Mouse (Mus musculus): ENCODE data around the gene Rplp1. TPM values are rescaled to one million over a fixed set of nuclear protein-coding genes. Genes with fewer than 3 reads are reported as not detected.

Rplp1 gene
- polyA plus RNA-seq, 1 experiment from 2014 or later = 1,285 TPM

DNA sequence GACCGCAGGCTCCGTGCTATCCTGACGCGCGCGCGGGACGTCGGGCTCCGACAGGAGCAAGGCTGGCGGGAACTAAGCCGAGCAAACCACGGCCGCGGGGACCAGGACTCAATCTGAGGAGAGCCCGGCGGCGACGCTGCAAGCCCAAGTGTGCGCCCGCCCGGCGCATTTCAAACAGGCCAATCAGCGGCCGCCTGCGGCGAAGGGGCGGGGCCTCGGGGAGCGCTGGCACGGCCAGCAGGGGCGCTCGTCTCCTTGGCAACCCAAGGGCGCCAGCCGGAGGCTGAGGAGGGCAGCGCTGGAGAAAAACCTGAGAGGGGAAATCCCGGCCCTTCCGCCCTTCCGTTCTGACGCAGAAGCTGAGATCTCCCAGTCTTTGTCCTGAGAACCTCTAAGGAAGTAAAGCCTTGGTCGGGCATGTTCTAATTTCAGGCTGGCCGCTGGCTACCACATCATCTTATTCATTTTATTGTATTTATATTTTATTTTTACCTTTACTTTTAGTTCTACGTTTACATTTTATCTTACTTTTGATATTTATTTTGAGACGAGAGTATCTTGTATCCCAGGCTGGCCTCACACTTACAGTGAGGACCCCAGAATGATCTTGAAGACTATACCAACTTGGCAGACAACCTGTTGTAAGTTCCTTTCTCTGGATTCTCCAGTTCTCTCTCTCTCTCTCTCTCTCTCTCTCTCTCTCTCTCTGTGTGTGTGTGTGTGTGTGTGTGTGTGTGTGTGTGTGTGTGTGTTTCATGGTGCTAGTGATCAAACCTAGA, 32.5 kb upstream of the Rplp1 start, which contains the start of gene Kif23:
Kif23 (minus strand) TSS at position 152 of the 779 bp plus-strand sequence.
- Histone ChIP-seq H3K4me3 (replicated peaks; ENCODE audit: low read length) (peak within 1 kb of the TSS; percentile 89), H3K4me2 (ENCODE audit: low read depth, low read length) (peak within 1 kb of the TSS; percentile 93), H3K27me3 (ENCODE audit: control insufficient read depth, insufficient read depth, low read length) (no peaks in the 10 kb centered on the region), H3K9ac (ENCODE audit: low read length) (peak within 1 kb of the TSS; percentile 84), H3K9me3 (replicated peaks; ENCODE audit: control insufficient read depth, low read length) (no peaks in the 10 kb centered on the region), H3K36me3 (ENCODE audit: control insufficient read depth, insufficient read depth, low read length) (peaks cover 8% of the 10 kb centered on the region; the same call in 1 of the 2 replicates), H3K4me1 (ENCODE audit: control insufficient read depth, insufficient read depth, low read length) (peaks cover 14% of the 10 kb centered on the region; the same call in 1 of the 2 replicates), H3K27ac (ENCODE audit: low read length) (peak within 1 kb of the TSS; percentile 81)
- under 1% methylated on average over 44 of the region's 44 CpGs for WGBS
- peak; percentile 93 for ATAC-seq (ENCODE audit: insufficient read depth, low FRiP score)

DNA sequence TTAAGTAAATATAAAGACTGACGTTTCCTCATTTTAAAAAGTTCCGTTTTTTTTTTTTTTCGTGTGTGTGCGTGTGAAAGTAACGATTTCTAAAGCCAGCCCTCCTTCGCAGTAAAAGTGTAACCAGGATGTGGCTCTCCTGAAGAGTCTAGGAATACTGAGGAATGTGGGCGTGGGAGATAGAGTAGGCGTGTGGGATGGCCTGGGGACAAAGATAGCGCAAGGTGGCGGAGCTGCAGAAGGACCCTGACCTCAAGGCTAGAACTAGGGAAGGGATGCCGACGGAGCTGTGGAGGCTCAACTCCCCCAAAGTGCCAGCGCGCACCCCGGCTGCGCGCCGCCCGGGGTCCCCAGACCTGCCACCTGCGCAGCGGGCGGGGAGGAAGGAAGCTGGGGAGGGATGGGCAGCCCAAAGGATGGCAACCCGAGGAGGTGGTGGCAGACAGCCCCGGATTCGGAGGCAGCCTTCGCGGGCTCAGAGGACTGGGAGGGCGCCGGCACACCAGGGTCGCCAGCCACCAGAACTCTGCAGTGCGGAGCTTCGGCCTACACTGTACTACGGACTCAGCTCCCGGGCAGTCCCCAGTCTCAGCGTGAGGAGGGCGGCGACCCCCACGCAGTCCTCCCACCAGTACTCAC, 31.8 kb upstream of the Rplp1 start:
- 0% methylated on average over 38 of the region's 38 CpGs for WGBS
- Histone ChIP-seq H3K4me3 (replicated peaks; ENCODE audit: low read length) (peak overlapping the region; percentile 89), H3K4me2 (ENCODE audit: low read depth, low read length) (peak overlapping the region; percentile 93), H3K4me1 (ENCODE audit: control insufficient read depth, insufficient read depth, low read length) (peaks cover 14% of the 10 kb centered on the region; the same call in 1 of the 2 replicates), H3K27me3 (ENCODE audit: control insufficient read depth, insufficient read depth, low read length) (no peaks in the 10 kb centered on the region), H3K9ac (ENCODE audit: low read length) (peak overlapping the region; percentile 84), H3K36me3 (ENCODE audit: control insufficient read depth, insufficient read depth, low read length) (peaks cover 10% of the 10 kb centered on the region; the same call in 1 of the 2 replicates), H3K27ac (ENCODE audit: low read length) (peak overlapping the region; percentile 81), H3K9me3 (replicated peaks; ENCODE audit: control insufficient read depth, low read length) (no peaks in the 10 kb centered on the region)
- peak; percentile 60 for ATAC-seq (ENCODE audit: insufficient read depth, low FRiP score)

DNA sequence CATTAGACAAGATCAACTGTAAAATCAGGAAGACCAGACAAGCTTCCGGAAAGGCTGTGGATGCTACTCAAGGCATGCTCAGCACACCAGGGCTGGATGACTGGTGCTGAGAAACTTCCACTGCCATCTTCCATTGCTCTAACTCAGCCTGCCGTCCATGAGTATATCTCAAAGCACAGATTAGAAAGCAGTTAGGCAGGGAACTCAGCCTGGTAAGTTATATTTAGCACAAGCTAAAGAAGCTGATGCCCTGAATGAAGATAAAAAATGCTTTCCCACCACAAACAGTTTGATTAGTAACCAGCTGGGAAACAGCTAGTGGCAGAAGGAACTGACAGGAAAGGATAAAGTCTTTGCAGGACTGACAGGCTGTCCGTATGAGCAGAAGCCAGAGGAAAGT, 26.7 kb upstream of the Rplp1 start:
- Histone ChIP-seq H3K27me3 (ENCODE audit: control insufficient read depth, insufficient read depth, low read length) (no peaks in the 10 kb centered on the region), H3K9me3 (replicated peaks; ENCODE audit: control insufficient read depth, low read length) (no peaks in the 10 kb centered on the region), H3K9ac (ENCODE audit: low read length) (no peak overlapping the region), H3K4me1 (ENCODE audit: control insufficient read depth, insufficient read depth, low read length) (0 out of 2 replicates have a peak, but pooled peaks cover 7% of the 10 kb centered on the region), H3K36me3 (ENCODE audit: control insufficient read depth, insufficient read depth, low read length) (peaks cover 14% of the 10 kb centered on the region; the same call in 1 of the 2 replicates), H3K4me3 (replicated peaks; ENCODE audit: low read length) (no peak overlapping the region), H3K4me2 (ENCODE audit: low read depth, low read length) (no peak overlapping the region), H3K27ac (ENCODE audit: low read length) (no peak overlapping the region)
- 73% methylated on average over 3 of the region's 3 CpGs for WGBS
- no peak for ATAC-seq (ENCODE audit: insufficient read depth, low FRiP score)

DNA sequence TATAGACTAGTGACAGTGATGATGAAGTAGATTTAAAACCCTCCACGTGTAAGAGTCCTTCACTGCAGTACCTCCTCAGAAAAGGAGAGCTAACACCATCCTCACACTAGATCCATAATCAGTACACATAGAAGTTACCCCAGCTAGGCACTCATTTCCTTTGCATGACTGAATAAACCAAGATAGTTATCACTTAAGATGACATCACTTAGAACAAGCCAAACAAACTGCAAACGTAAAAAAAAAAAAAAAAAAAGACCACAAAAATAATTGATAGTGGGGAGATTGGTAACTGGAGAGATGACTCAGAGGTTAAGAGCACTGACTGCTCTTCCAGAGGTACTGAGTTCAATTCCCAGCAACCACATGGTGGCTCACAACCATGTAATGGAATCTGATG, 19.0 kb upstream of the Rplp1 start:
- no peaks in the 10 kb centered on the region for H3K9me3 ChIP-seq (replicated peaks; ENCODE audit: control insufficient read depth, low read length)
- 52% methylated on average over 2 of the region's 2 CpGs for WGBS
- H3K27ac ChIP-seq (ENCODE audit: low read length) = no peak overlapping the region
- H3K27me3 ChIP-seq (ENCODE audit: control insufficient read depth, insufficient read depth, low read length) = no peaks in the 10 kb centered on the region
- ATAC-seq (ENCODE audit: insufficient read depth, low FRiP score) = no peak
- H3K9ac ChIP-seq (ENCODE audit: low read length) = no peak overlapping the region
- H3K4me2 ChIP-seq (ENCODE audit: low read depth, low read length) = no peak overlapping the region
- no peak overlapping the region for H3K4me3 ChIP-seq (replicated peaks; ENCODE audit: low read length)
- no peaks in the 10 kb centered on the region for H3K4me1 ChIP-seq (ENCODE audit: control insufficient read depth, insufficient read depth, low read length)
- peaks cover 30% of the 10 kb centered on the region for H3K36me3 ChIP-seq (ENCODE audit: control insufficient read depth, insufficient read depth, low read length)

DNA sequence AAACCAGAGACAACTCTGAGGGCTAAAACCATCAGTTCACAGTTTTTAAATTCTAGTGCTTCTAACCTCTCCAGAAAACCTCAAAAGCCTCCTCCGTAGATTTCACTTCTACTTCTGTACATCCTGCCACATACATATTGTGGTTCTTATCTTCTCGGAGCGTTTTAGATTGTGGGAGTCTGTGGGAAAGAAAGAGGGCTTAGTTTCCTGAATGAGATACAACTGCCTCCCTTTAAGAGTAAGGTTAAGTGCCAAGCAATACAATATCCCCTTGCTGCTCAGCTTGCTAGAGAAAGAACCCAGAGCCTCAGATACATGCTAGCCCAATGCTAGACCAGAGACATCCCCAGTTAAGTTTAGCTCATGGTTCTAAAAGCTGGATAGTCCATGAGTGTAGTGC, 17.7 kb upstream of the Rplp1 start:
- peaks cover 38% of the 10 kb centered on the region for H3K36me3 ChIP-seq (ENCODE audit: control insufficient read depth, insufficient read depth, low read length)
- 86% methylated on average over 3 of the region's 3 CpGs for WGBS

DNA sequence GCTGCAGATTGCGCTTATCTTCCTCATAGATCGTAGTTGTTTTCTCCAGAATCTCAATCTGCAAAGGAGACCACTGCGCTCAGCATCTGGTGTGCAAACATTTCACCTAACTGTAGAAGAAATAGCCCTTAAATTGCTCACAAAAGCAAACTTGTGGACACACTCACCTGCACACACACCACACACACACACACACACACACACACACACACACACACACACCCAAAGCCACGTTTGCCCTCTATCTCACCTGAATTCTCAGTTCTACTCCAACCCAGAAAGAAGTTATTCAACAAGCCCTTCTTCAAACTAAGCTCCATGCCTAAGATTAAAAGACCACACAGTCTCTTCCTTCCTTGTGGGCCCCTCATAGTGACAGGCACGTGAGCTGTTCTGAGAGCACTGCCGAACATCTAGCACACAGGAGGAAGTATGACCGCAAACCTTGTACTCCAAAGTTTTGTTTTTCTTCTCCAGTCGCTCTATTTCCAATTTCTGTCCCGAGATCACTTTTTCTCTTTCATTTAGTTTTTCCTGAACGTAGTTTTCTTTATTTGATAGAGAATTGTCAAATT, 10.8 kb upstream of the Rplp1 start:
- WGBS = 86% methylated on average over 10 of the region's 10 CpGs
- no peak for ATAC-seq (ENCODE audit: insufficient read depth, low FRiP score)
- Histone ChIP-seq H3K27ac (ENCODE audit: low read length) (no peak overlapping the region), H3K36me3 (ENCODE audit: control insufficient read depth, insufficient read depth, low read length) (peaks cover 25% of the 10 kb centered on the region), H3K4me1 (ENCODE audit: control insufficient read depth, insufficient read depth, low read length) (no peaks in the 10 kb centered on the region), H3K27me3 (ENCODE audit: control insufficient read depth, insufficient read depth, low read length) (no peaks in the 10 kb centered on the region), H3K9ac (ENCODE audit: low read length) (no peak overlapping the region), H3K9me3 (replicated peaks; ENCODE audit: control insufficient read depth, low read length) (no peaks in the 10 kb centered on the region), H3K4me3 (replicated peaks; ENCODE audit: low read length) (no peak overlapping the region), H3K4me2 (ENCODE audit: low read depth, low read length) (no peak overlapping the region)

More for the DNA sequence above, 17.7 kb upstream of the Rplp1 start:
- H3K4me2 ChIP-seq (ENCODE audit: low read depth, low read length) = no peak overlapping the region
- no peaks in the 10 kb centered on the region for H3K27me3 ChIP-seq (ENCODE audit: control insufficient read depth, insufficient read depth, low read length)
- H3K9me3 ChIP-seq (replicated peaks; ENCODE audit: control insufficient read depth, low read length) = no peaks in the 10 kb centered on the region
- H3K9ac ChIP-seq (ENCODE audit: low read length) = no peak overlapping the region
- H3K4me3 ChIP-seq (replicated peaks; ENCODE audit: low read length) = no peak overlapping the region
- H3K4me1 ChIP-seq (ENCODE audit: control insufficient read depth, insufficient read depth, low read length) = no peaks in the 10 kb centered on the region
- no peak overlapping the region for H3K27ac ChIP-seq (ENCODE audit: low read length)
- ATAC-seq (ENCODE audit: insufficient read depth, low FRiP score) = no peak

DNA sequence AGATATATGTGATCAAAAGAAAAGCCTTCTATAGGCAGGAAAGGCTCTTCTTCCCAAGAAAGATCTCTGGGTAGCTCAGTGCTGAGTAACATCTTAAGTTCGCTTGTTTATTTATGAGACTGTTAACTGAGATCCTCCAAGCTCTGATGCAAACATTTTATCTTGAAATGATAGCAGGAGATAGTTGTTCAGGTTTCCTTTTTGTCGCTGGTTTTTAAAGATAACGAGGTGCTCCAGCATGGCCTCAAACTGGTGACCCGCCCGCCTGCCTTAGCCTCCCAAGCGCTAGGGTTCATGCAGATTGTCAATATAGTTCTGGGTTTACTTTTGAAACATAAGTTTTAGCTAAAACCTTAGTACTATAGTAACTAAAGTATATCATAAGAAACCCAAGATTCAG, 6.0 kb upstream of the Rplp1 start:
- no peak overlapping the region for H3K4me2 ChIP-seq (ENCODE audit: low read depth, low read length)
- no peak for ATAC-seq (ENCODE audit: insufficient read depth, low FRiP score)
- no peak overlapping the region for H3K4me3 ChIP-seq (replicated peaks; ENCODE audit: low read length)
- 85% methylated on average over 6 of the region's 6 CpGs for WGBS
- no peaks in the 10 kb centered on the region for H3K27me3 ChIP-seq (ENCODE audit: control insufficient read depth, insufficient read depth, low read length)
- H3K4me1 ChIP-seq (ENCODE audit: control insufficient read depth, insufficient read depth, low read length) = no peaks in the 10 kb centered on the region
- peaks cover 18% of the 10 kb centered on the region for H3K36me3 ChIP-seq (ENCODE audit: control insufficient read depth, insufficient read depth, low read length)
- no peak overlapping the region for H3K9ac ChIP-seq (ENCODE audit: low read length)
- no peak overlapping the region for H3K27ac ChIP-seq (ENCODE audit: low read length)
- no peaks in the 10 kb centered on the region for H3K9me3 ChIP-seq (replicated peaks; ENCODE audit: control insufficient read depth, low read length)

DNA sequence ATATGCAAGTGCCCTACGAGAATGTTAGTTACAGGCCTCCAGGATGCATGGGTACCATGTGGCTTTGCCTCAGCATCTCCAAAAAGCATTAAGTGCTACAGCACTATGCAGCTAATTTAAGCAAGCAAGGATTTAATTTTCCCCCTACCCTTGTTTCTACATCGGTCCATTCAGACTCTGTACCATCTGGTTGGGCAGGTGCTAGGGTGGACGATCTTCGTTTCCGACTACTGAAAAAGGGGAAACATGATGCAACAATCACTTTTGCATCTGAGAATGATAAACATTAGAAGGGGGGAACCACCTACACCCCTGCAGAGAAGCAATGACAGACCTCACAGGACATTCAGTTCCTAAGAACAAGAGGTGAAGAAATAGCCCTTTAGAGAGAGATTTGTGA, 5.1 kb upstream of the Rplp1 start:
- no peaks in the 10 kb centered on the region for H3K9me3 ChIP-seq (replicated peaks; ENCODE audit: control insufficient read depth, low read length)
- H3K4me2 ChIP-seq (ENCODE audit: low read depth, low read length) = no peak overlapping the region
- H3K27me3 ChIP-seq (ENCODE audit: control insufficient read depth, insufficient read depth, low read length) = no peaks in the 10 kb centered on the region
- no peak overlapping the region for H3K4me3 ChIP-seq (replicated peaks; ENCODE audit: low read length)
- H3K36me3 ChIP-seq (ENCODE audit: control insufficient read depth, insufficient read depth, low read length) = peaks cover 18% of the 10 kb centered on the region
- 93% methylated on average over 5 of the region's 5 CpGs for WGBS
- no peak overlapping the region for H3K27ac ChIP-seq (ENCODE audit: low read length)
- H3K9ac ChIP-seq (ENCODE audit: low read length) = no peak overlapping the region
- ATAC-seq (ENCODE audit: insufficient read depth, low FRiP score) = no peak
- H3K4me1 ChIP-seq (ENCODE audit: control insufficient read depth, insufficient read depth, low read length) = no peaks in the 10 kb centered on the region

DNA sequence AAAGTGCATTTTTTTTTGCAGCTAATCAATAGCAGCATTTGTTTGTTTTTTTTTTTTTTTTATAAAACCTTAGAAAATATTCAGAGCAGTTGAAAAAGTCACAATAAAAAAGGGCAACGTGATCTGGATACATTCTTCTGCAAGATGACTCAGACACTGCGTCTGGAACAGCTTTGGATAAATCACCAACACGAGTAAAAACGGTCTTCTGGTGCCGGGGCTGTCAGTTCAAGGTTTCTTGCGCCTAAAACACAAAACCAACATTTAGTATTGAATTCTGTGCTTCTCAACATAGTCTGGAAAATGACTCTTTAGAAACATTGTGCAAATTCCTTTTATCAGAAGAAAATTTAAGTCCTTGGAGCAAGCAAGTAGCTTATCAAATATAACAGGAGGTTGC, 3.1 kb upstream of the Rplp1 start:
- Histone ChIP-seq H3K27me3 (ENCODE audit: control insufficient read depth, insufficient read depth, low read length) (no peaks in the 10 kb centered on the region), H3K4me1 (ENCODE audit: control insufficient read depth, insufficient read depth, low read length) (peaks cover 6% of the 10 kb centered on the region; the same call in 1 of the 2 replicates), H3K9me3 (replicated peaks; ENCODE audit: control insufficient read depth, low read length) (no peaks in the 10 kb centered on the region), H3K27ac (ENCODE audit: low read length) (no peak overlapping the region), H3K4me2 (ENCODE audit: low read depth, low read length) (no peak overlapping the region), H3K9ac (ENCODE audit: low read length) (no peak overlapping the region), H3K36me3 (ENCODE audit: control insufficient read depth, insufficient read depth, low read length) (peaks cover 24% of the 10 kb centered on the region), H3K4me3 (replicated peaks; ENCODE audit: low read length) (no peak overlapping the region)
- 88% methylated on average over 6 of the region's 6 CpGs for WGBS
- no peak for ATAC-seq (ENCODE audit: insufficient read depth, low FRiP score)

Data from stomach, embryonic 16.5 days (tissue).